Mouse (Mus musculus): ENCODE data around the gene Prdx2.
A peak's percentile ranks its signal among the peaks of the same experiment; 100 is the strongest.

Prdx2 gene

DNA sequence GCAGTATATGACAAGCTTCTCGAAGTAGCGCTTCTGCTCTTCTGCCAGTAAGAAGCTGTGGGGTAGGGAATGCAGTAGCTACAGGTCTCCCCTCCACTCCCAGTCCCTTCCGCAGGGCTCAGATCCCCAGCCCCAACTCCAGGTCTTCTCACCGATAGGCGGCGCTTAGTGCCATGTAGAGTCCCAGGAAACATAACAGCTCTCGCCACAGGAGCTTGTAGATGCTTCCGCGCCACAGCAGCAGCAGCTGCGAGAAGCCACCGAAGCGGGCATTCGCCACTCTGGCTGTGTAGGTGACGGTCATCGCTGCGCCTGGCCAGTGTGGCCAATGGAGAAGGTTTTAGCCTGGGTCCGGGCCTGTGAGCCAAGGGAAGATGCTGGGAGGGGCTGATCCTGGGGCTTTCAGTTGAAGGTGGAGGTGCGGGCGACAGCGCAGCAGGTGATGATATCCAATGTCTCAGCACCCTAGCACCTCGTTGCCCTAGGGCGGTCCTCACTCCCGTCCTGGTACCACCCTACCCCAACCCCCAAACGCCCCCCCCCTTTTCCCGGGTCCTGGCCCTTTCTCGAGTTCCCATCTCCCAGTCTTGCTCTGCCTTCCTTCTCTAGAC is 43.9 kb downstream of the Prdx2 start:
- DNase-seq, result peak; percentile 72 to 81

DNA sequence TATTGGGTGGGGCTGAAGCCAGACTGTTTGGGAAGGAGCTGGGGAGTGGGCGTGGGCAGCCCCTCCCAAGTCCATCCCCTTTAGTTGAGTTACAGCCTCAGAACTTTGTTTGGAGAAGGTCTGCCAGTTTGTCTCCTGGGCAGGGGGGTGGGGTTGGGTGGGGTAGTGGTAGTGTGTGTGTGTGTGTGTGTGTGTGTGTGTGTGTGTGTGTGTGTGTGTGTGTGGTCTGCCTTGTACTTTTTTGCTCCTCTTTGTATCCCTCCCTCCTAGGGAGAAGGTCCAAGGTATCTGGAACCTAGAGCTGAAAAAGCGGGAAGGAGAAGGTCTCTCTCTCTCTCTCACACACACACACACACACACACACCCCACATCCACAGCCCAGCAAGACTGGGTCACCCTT is 45.0 kb downstream of the Prdx2 start, which contains the start of gene Best2:
Best2 (minus strand) TSS at position 101 of the 400 bp plus-strand sequence.
- DNase-seq, result no peak

DNA sequence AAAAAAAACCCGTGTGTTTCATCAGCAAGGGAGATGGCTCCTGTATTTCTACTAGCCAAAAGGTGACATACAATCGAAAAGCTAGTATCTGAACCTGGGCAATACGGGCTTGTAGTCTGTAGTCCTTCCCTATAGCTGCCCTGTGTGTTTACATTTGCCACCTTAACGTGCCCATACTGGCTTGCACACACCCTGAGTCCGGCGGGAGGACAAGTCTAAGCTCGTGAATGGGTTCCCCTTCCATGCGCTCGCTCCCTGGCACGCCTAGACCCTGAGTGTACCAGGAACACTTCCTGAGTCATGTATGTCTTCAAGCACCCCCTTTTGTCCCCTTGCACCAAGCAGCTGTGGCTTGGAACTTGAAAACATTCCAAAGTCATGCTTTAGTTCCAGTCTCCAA is 47.3 kb downstream of the Prdx2 start:
- no peak for DNase-seq

DNA sequence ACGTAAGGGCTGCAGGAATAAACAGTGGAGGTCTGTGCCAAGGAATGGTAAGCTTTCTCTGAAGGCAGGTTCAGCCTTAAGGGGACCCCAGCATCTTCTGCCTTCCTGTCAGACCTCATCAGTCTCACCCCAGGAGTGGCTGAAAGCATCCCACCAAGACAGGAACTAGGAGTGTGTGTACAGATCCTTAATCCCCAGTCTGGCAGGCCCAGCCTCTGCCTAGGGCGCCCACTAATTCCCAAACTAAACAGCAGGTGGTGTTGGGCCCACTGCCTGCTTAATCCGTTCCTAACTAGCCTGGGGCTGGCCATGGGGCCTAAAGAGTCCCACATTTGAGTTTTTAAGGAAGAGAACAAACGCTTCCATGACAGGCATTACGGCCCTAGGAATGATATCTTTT is 47.8 kb downstream of the Prdx2 start:
- DNase-seq, result no peak

DNA sequence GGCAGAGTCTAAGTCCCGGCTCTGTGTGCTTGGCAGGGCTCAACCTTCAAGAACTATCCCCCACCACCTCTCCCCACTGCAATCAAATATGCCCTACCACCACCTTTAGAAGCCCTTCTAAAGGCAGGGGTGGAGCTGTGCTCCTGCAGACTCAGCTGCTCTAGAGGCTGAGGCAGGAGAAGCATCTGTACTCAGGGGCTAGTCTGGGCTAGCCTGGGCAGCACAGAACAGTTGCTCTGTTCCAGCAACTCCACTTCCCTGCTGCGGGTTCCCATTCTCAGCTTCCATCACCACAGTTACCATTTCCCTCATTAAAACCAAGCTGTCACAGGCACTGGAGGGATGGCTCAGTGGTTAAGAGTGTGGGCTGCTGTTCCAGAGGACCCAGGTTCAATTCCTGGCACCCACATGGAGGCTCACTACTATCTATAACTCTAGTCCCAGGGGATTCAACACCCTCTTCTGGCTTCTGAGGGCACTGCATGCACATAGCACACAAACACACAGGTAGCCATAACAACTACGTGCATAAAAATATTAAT is 52.2 kb downstream of the Prdx2 start:
- DNase-seq, result no peak

DNA sequence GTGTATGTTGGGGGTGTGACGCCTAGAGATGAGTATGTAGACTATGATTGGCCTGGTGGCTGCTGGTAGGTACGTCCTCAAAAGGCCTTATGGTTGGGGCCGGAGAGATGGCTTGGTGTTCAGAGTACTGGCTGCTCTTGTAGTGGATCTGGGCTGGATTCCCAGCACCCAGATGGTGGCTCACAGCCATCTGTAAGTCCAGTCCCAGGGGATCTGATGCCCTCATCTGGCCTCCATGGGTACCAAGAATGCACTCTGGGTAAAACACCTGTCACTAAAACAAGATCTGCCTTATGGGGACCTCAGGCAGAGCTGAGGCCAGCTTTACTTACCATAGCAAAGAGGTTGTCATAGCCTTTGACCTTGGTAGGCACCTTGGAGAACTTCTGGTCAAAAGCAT is 54.5 kb downstream of the Prdx2 start:
- no peak for DNase-seq
